Mouse (Mus musculus): ENCODE data around the gene Cog6. TPM values are rescaled to one million over a fixed set of nuclear protein-coding genes. Genes with fewer than 3 reads are reported as not detected.

Cog6 gene
- polyA plus RNA-seq, 1 experiment: 7.2 TPM

DNA sequence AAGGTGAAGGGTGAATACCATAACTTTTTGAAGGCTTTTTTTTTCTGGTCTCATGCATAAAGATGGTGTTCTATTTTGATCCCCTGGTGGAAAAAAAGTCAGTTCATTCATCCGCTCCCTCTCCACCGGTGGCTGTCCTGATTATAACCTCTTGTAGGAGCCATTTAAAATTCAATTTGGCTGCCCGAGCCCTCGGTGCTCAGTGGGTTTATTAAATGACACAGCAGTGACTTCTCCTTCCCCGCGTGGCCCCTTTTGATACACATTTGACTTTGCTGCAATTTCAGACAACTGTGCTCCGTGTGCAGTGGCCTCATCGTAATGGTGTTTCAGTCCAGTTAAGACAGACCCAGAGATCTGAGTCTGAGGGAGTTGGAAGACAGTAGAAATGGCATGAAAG, 35.3 kb upstream of the Cog6 start:
- no peak for DNase-seq (ENCODE audit: low read depth in 1 of 2, low spot score in 2 of 2)
- H3K4me1 ChIP-seq (ENCODE audit: control insufficient read depth, insufficient read depth, insufficient read length): no peaks in the 10 kb centered on the region
- no peaks in the 10 kb centered on the region for H3K27me3 ChIP-seq (ENCODE audit: control insufficient read depth, insufficient read depth, low read length)
- TF ChIP-seq POLR2A (IDR thresholded peaks at IDR 0.05; ENCODE audit: low read depth, low read length) (no peak), CTCF (IDR thresholded peaks at IDR 0.05; ENCODE audit: extremely low read depth, insufficient read depth, insufficient read length, insufficient replicate concordance) (no peak)
- no peak overlapping the region for H3K27ac ChIP-seq (ENCODE audit: insufficient read depth, low read length)
- H3K36me3 ChIP-seq (ENCODE audit: control insufficient read depth, insufficient read depth, low read length): no peaks in the 10 kb centered on the region
- WGBS: 79% methylated on average over 8 of the region's 8 CpGs
- H3K4me3 ChIP-seq (ENCODE audit: extremely low read depth, insufficient read depth, insufficient read length): no peak overlapping the region

DNA sequence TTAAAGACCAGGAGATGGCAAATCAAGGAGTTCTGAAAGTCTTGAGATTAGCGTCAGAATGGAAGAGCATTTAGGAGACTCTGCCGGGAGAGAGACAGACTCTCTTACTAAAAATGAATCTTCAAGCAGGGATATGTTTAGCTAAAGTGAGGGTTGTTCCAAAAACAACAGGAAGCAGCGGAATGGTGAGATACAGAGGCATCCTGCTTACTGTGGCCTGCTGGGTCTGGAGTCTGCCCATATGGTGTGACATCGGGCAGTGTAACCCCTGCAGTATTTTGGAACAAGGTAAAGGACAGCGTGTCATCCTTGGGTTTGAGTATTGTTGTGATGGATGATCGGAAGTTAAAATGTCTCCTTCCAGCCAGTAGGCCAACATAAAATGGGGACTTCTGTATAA, 29.3 kb upstream of the Cog6 start:
- H3K27me3 ChIP-seq (ENCODE audit: control insufficient read depth, insufficient read depth, low read length): peaks cover 6% of the 10 kb centered on the region; the same call in 1 of the 2 replicates
- H3K36me3 ChIP-seq (ENCODE audit: control insufficient read depth, insufficient read depth, low read length): no peaks in the 10 kb centered on the region
- 79% methylated on average over 6 of the region's 6 CpGs for WGBS
- DNase-seq (ENCODE audit: low read depth in 1 of 2, low spot score in 2 of 2): no peak
- H3K27ac ChIP-seq (ENCODE audit: insufficient read depth, low read length): no peak overlapping the region
- TF ChIP-seq CTCF (IDR thresholded peaks at IDR 0.05; ENCODE audit: extremely low read depth, insufficient read depth, insufficient read length, insufficient replicate concordance) (no peak), POLR2A (IDR thresholded peaks at IDR 0.05; ENCODE audit: low read depth, low read length) (no peak)
- H3K4me3 ChIP-seq (ENCODE audit: extremely low read depth, insufficient read depth, insufficient read length): no peak overlapping the region
- peaks cover 4% of the 10 kb centered on the region; the same call in 1 of the 2 replicates for H3K4me1 ChIP-seq (ENCODE audit: control insufficient read depth, insufficient read depth, insufficient read length)

DNA sequence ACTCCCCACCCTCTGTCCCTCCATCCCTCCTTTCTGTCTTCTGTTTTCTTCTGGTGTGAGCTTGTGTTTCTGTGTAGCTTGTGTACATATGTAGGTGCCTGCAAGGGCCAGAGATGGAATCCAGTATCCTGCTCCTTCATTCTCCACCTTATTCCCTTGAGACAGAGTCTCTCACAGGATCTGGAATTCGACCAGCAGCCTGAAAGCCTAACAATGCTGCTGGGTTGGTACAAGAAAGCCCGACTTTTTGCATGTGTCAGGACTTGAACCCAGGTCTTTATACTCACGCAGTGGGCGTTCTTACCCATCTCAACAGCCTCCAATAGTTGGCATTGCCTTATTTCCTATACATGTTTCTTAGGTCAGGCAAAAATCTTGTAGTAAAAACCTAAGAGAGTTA, 28.7 kb upstream of the Cog6 start:
- H3K27ac ChIP-seq (ENCODE audit: insufficient read depth, low read length): no peak overlapping the region
- no peak overlapping the region for H3K4me3 ChIP-seq (ENCODE audit: extremely low read depth, insufficient read depth, insufficient read length)
- no peak for DNase-seq (ENCODE audit: low read depth in 1 of 2, low spot score in 2 of 2)
- peaks cover 12% of the 10 kb centered on the region for H3K27me3 ChIP-seq (ENCODE audit: control insufficient read depth, insufficient read depth, low read length)
- H3K36me3 ChIP-seq (ENCODE audit: control insufficient read depth, insufficient read depth, low read length): no peaks in the 10 kb centered on the region
- peaks cover 4% of the 10 kb centered on the region; the same call in 1 of the 2 replicates for H3K4me1 ChIP-seq (ENCODE audit: control insufficient read depth, insufficient read depth, insufficient read length)
- 76% methylated on average over 4 of the region's 4 CpGs for WGBS
- TF ChIP-seq POLR2A (IDR thresholded peaks at IDR 0.05; ENCODE audit: low read depth, low read length): no peak

DNA sequence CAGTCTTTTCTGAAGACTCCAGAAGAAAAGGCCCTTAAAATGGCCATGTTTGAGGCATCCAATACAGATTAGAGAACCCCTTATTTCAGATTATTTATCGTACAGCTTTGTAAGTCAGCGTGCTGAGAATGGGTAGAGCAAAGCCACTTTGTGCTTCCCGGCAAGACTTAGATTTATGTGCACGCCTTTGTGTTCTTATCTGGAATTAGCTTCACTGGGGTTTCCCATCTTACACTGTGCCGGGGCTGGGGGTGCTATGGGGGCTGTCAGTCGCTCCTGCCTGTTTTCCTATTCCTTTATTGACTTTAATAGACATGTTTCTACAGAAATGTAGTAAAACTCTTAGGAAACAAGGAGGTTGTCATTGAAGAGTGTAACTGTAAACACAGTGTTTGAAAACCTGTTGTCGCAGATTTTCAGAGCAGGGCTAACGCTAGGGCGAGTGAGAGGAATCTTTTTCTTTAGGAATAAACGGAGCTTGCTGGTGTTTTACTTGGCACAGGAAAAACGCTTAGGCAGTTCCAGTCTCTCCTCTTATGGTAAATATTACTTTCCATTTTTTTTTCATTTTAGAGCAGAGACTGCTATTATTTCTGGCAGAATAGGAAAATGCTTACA, 27.8 kb upstream of the Cog6 start:
- H3K4me3 ChIP-seq (ENCODE audit: extremely low read depth, insufficient read depth, insufficient read length): no peak overlapping the region; the same call in 1 of the 2 replicates
- H3K27me3 ChIP-seq (ENCODE audit: control insufficient read depth, insufficient read depth, low read length): peaks cover 12% of the 10 kb centered on the region
- H3K27ac ChIP-seq (ENCODE audit: insufficient read depth, low read length): no peak overlapping the region
- H3K36me3 ChIP-seq (ENCODE audit: control insufficient read depth, insufficient read depth, low read length): no peaks in the 10 kb centered on the region
- H3K4me1 ChIP-seq (ENCODE audit: control insufficient read depth, insufficient read depth, insufficient read length): peaks cover 4% of the 10 kb centered on the region; the same call in 1 of the 2 replicates
- DNase-seq (ENCODE audit: low read depth in 1 of 2, low spot score in 2 of 2): no peak
- 77% methylated on average over 11 of the region's 11 CpGs for WGBS
- no peak for TF ChIP-seq POLR2A (IDR thresholded peaks at IDR 0.05; ENCODE audit: low read depth, low read length)

DNA sequence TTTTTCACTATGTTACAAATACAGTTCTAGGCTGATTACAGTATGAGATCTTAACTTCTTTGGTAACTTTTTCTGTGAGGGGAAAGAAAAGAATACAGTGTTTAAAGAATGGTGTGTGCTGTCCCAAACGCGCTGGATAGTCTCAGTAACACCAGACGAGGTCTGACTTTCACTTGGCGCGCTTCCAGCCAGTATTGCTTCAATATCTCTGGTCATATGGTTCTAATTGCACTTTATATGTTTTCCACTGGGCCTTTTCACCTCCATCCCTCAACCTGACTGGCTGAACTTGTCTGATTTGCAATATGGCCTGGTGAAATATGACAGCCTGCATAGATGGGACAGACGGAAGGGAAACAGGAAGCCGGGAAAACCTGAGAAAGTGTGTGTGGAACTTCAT, 27.2 kb upstream of the Cog6 start:
- Histone ChIP-seq H3K4me3 (ENCODE audit: extremely low read depth, insufficient read depth, insufficient read length) (no peak overlapping the region), H3K27ac (ENCODE audit: insufficient read depth, low read length) (no peak overlapping the region), H3K4me1 (ENCODE audit: control insufficient read depth, insufficient read depth, insufficient read length) (peaks cover 4% of the 10 kb centered on the region; the same call in 1 of the 2 replicates), H3K27me3 (ENCODE audit: control insufficient read depth, insufficient read depth, low read length) (peaks cover 12% of the 10 kb centered on the region), H3K36me3 (ENCODE audit: control insufficient read depth, insufficient read depth, low read length) (no peaks in the 10 kb centered on the region)
- WGBS: 76% methylated on average over 7 of the region's 7 CpGs
- DNase-seq (ENCODE audit: low read depth in 1 of 2, low spot score in 2 of 2): no peak
- no peak for TF ChIP-seq POLR2A (IDR thresholded peaks at IDR 0.05; ENCODE audit: low read depth, low read length)
- no peak for TF ChIP-seq CTCF (IDR thresholded peaks at IDR 0.05; ENCODE audit: extremely low read depth, insufficient read depth, insufficient read length, insufficient replicate concordance)

DNA sequence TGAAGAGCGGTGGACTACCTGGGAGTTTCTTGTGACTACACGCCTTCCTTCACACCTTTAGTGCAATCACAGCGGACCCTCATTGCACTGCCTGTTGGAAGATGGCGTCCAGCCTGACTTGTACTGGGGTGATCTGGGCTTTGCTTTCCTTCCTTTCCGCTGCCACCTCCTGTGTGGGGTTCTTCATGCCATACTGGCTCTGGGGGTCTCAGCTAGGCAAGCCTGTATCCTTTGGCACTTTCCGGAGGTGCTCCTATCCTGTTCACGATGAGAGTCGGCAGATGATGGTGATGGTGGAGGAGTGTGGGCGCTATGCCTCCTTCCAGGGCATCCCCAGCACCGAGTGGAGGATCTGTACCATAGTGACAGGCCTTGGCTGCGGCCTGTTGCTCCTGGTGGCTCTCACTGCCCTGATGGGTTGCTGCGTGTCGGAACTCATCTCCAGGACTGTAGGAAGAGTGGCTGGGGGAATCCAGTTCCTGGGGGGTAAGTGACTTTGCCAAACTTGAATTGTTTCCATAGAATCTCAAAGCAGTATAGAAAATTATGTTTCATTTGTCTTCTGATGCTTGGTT, 26.3 kb upstream of the Cog6 start:
- peaks cover 12% of the 10 kb centered on the region for H3K27me3 ChIP-seq (ENCODE audit: control insufficient read depth, insufficient read depth, low read length)
- peaks cover 4% of the 10 kb centered on the region; the same call in 1 of the 2 replicates for H3K4me1 ChIP-seq (ENCODE audit: control insufficient read depth, insufficient read depth, insufficient read length)
- 90% methylated on average over 13 of the region's 13 CpGs for WGBS
- no peak overlapping the region; the same call in 1 of the 2 replicates for H3K27ac ChIP-seq (ENCODE audit: insufficient read depth, low read length)
- DNase-seq (ENCODE audit: low read depth in 1 of 2, low spot score in 2 of 2): no peak
- no peak overlapping the region for H3K4me3 ChIP-seq (ENCODE audit: extremely low read depth, insufficient read depth, insufficient read length)
- TF ChIP-seq POLR2A (IDR thresholded peaks at IDR 0.05; ENCODE audit: low read depth, low read length): no peak
- TF ChIP-seq CTCF (IDR thresholded peaks at IDR 0.05; ENCODE audit: extremely low read depth, insufficient read depth, insufficient read length, insufficient replicate concordance): no peak
- H3K36me3 ChIP-seq (ENCODE audit: control insufficient read depth, insufficient read depth, low read length): no peaks in the 10 kb centered on the region

DNA sequence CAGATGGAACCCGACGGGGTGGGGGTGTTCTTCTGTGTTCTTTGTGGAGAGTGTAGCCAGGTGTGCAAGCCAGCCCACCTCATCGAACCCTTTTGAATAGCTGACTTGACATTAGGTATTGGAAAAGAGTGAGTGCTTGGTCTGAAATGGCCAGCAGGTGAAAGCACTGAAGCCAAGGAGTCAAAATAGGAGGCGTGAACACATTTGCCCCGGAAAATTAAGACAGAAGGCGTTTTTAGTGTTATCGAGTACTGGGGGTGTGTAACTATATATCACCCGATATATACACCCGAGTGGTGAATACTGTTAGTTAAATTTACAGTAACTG, 25.2 kb upstream of the Cog6 start:
- Histone ChIP-seq H3K27ac (ENCODE audit: insufficient read depth, low read length) (peak overlapping the region; percentile 1; the same call in 1 of the 2 replicates), H3K4me1 (ENCODE audit: control insufficient read depth, insufficient read depth, insufficient read length) (peaks cover 4% of the 10 kb centered on the region; the same call in 1 of the 2 replicates), H3K36me3 (ENCODE audit: control insufficient read depth, insufficient read depth, low read length) (no peaks in the 10 kb centered on the region), H3K27me3 (ENCODE audit: control insufficient read depth, insufficient read depth, low read length) (peaks cover 12% of the 10 kb centered on the region), H3K4me3 (ENCODE audit: extremely low read depth, insufficient read depth, insufficient read length) (peak overlapping the region; percentile 17; the same call in 1 of the 2 replicates)
- no peak for TF ChIP-seq CTCF (IDR thresholded peaks at IDR 0.05; ENCODE audit: extremely low read depth, insufficient read depth, insufficient read length, insufficient replicate concordance)
- TF ChIP-seq POLR2A (IDR thresholded peaks at IDR 0.05; ENCODE audit: low read depth, low read length): no peak
- 37% methylated on average over 9 of the region's 9 CpGs for WGBS
- DNase-seq (ENCODE audit: low read depth in 1 of 2, low spot score in 2 of 2): no peak

All from spleen, adult 2 months (tissue).